Mouse (Mus musculus) kidney, embryonic 14.5 days (tissue): ENCODE data around the gene Tmem123. TPM values are rescaled to one million over a fixed set of nuclear protein-coding genes. Genes with fewer than 3 reads are reported as not detected.

Source experiments
- ATAC-seq: fragments of 200-750 bp; cut with Nextera tagmentation; 2 replicates; pipeline ENCODE4 v1.8.0; 2017; ENCODE audit warnings: moderate number of reproducible peaks, mild to moderate bottlenecking, moderate TSS enrichment, moderate library complexity; ENCODE audit not compliant: low FRiP score, low TSS enrichment
- H3K27ac ChIP-seq: fragments of 300-500 bp; sonication (generic); 2 replicates; pipeline ENCODE4 v1.5.1; 2014; ENCODE audit warnings: low read depth, mild to moderate bottlenecking, low read length, moderate library complexity, mixed read lengths
- H3K27me3 ChIP-seq: fragments of 300-500 bp; sonication (generic); 2 replicates; pipeline ENCODE4 v1.6.1; 2014; ENCODE audit warnings: mild to moderate bottlenecking, low read length; ENCODE audit not compliant: control insufficient read depth, insufficient read depth
- H3K36me3 ChIP-seq: fragments of 300-500 bp; sonication (generic); 2 replicates; pipeline ENCODE4 v1.6.1; 2014; ENCODE audit warnings: low read length, mixed read lengths; ENCODE audit not compliant: control insufficient read depth, insufficient read depth
- H3K4me1 ChIP-seq: fragments of 300-500 bp; sonication (generic); 2 replicates; pipeline ENCODE4 v1.6.1; 2014; ENCODE audit warnings: low read length, mixed read lengths; ENCODE audit not compliant: control insufficient read depth, insufficient read depth
- H3K4me2 ChIP-seq: fragments of 300-500 bp; sonication (generic); replicated peaks from 2 replicates; pipeline ENCODE4 v1.6.1; 2014; ENCODE audit warnings: low read depth, mild to moderate bottlenecking, low read length
- H3K4me3 ChIP-seq: fragments of 300-500 bp; sonication (generic); 2 replicates; pipeline ENCODE4 v1.5.1; 2014; ENCODE audit warnings: mild to moderate bottlenecking, low read length
- H3K9ac ChIP-seq: fragments of 300-500 bp; sonication (generic); 2 replicates; pipeline ENCODE4 v1.6.1; 2014; ENCODE audit warnings: low read depth, mild to moderate bottlenecking, low read length, moderate library complexity
- H3K9me3 ChIP-seq: fragments of 300-500 bp; sonication (generic); 2 replicates; pipeline ENCODE4 v1.6.1; 2016; ENCODE audit warnings: low read length; ENCODE audit not compliant: control insufficient read depth
- WGBS: fragments of 180-500 bp; shearing (Covaris S2); extraction: QIAGEN DNeasy Blood & Tissue Kit; methylation state at CpG from one replicate; pipeline ENCODE4 v1.1.7; 2014; 5-methylcytosine and 5-hydroxymethylcytosine counted together
- polyA plus RNA-seq: library from polyadenylated mRNA; unstranded; fragments of >200 nt; fragmentation: Nextera tagmentation; extraction: Ambion mirVana; gene quantifications from 2 replicates; pipeline ENCODE4 v1.2.1, GENCODE M21; 2014

Gene Tmem123
- polyA plus RNA-seq, 1 experiment from 2014 or later: 114 TPM

GRCm38 (mm10) chr9:7772361-7772760 is 8.5 kb downstream of the Tmem123 start:
- H3K4me3 ChIP-seq: no peak overlapping the region
- no peaks in the 10 kb centered on the region for H3K9me3 ChIP-seq
- H3K9ac ChIP-seq: no peak overlapping the region
- ATAC-seq: no peak
- H3K27ac ChIP-seq: no peak overlapping the region
- peaks cover 1% of the 10 kb centered on the region; the same call in 1 of the 2 replicates for H3K4me1 ChIP-seq
- no peaks in the 10 kb centered on the region for H3K27me3 ChIP-seq
- no peak overlapping the region for H3K4me2 ChIP-seq
- H3K36me3 ChIP-seq: peaks cover 26% of the 10 kb centered on the region
- WGBS: 92% methylated on average over 2 of the region's 2 CpGs

GRCm38 (mm10) chr9:7772773-7773454 is 9.1 kb downstream of the Tmem123 start:
- Histone ChIP-seq H3K36me3 (peaks cover 26% of the 10 kb centered on the region), H3K9me3 (no peaks in the 10 kb centered on the region), H3K4me2 (no peak overlapping the region), H3K9ac (no peak overlapping the region), H3K4me1 (no peaks in the 10 kb centered on the region), H3K27ac (no peak overlapping the region), H3K4me3 (no peak overlapping the region), H3K27me3 (no peaks in the 10 kb centered on the region)
- no peak for ATAC-seq
- WGBS: 85% methylated on average over 4 of the region's 4 CpGs

- Histone ChIP-seq H3K9me3 (no peaks in the 10 kb centered on the region), H3K4me1 (no peaks in the 10 kb centered on the region), H3K27ac (no peak overlapping the region), H3K27me3 (no peaks in the 10 kb centered on the region), H3K4me3 (no peak overlapping the region), H3K4me2 (no peak overlapping the region), H3K36me3 (peaks cover 22% of the 10 kb centered on the region), H3K9ac (no peak overlapping the region)
- ATAC-seq: no peak
- WGBS: 94% methylated on average over 5 of the region's 5 CpGs
These were observed 9.8 kb downstream of the Tmem123 start for GRCm38 (mm10) chr9:7773686-7774085.

- H3K9me3 ChIP-seq: no peaks in the 10 kb centered on the region
- H3K4me1 ChIP-seq: no peaks in the 10 kb centered on the region
- H3K36me3 ChIP-seq: peaks cover 17% of the 10 kb centered on the region
- ATAC-seq: no peak
- no peak overlapping the region for H3K4me3 ChIP-seq
- no peaks in the 10 kb centered on the region for H3K27me3 ChIP-seq
- no peak overlapping the region for H3K4me2 ChIP-seq
- H3K27ac ChIP-seq: no peak overlapping the region
- H3K9ac ChIP-seq: no peak overlapping the region
- 91% methylated on average over 10 of the region's 10 CpGs for WGBS
These were observed 10.7 kb downstream of the Tmem123 start for GRCm38 (mm10) chr9:7774538-7774937.

- Histone ChIP-seq H3K27me3 (no peaks in the 10 kb centered on the region), H3K27ac (no peak overlapping the region), H3K9ac (no peak overlapping the region), H3K36me3 (peaks cover 15% of the 10 kb centered on the region), H3K4me2 (no peak overlapping the region), H3K4me1 (no peaks in the 10 kb centered on the region), H3K9me3 (no peaks in the 10 kb centered on the region), H3K4me3 (no peak overlapping the region)
- no peak for ATAC-seq
- WGBS: 94% methylated on average over 2 of the region's 2 CpGs
These were observed 11.2 kb downstream of the Tmem123 start for GRCm38 (mm10) chr9:7775011-7775410.

GRCm38 (mm10) chr9:7775986-7776385 is 12.1 kb downstream of the Tmem123 start:
- H3K36me3 ChIP-seq: peaks cover 8% of the 10 kb centered on the region
- WGBS: 93% methylated on average over 3 of the region's 3 CpGs
- H3K4me2 ChIP-seq: no peak overlapping the region
- no peaks in the 10 kb centered on the region for H3K27me3 ChIP-seq
- no peaks in the 10 kb centered on the region for H3K9me3 ChIP-seq
- H3K27ac ChIP-seq: no peak overlapping the region
- no peak overlapping the region for H3K4me3 ChIP-seq
- H3K4me1 ChIP-seq: no peaks in the 10 kb centered on the region
- no peak for ATAC-seq
- H3K9ac ChIP-seq: no peak overlapping the region

- Histone ChIP-seq H3K4me2 (no peak overlapping the region), H3K36me3 (peaks cover 8% of the 10 kb centered on the region)
- WGBS: 100% methylated on average over 1 of the region's 1 CpGs
These were observed 13.1 kb downstream of the Tmem123 start for GRCm38 (mm10) chr9:7776940-7777339.

GRCm38 (mm10) chr9:7777652-7778051 is 13.8 kb downstream of the Tmem123 start:
- Histone ChIP-seq H3K4me1 (no peaks in the 10 kb centered on the region), H3K4me3 (no peak overlapping the region), H3K27me3 (no peaks in the 10 kb centered on the region), H3K9ac (no peak overlapping the region), H3K36me3 (peaks cover 2% of the 10 kb centered on the region; the same call in 1 of the 2 replicates), H3K27ac (no peak overlapping the region), H3K9me3 (no peaks in the 10 kb centered on the region), H3K4me2 (no peak overlapping the region)
- 85% methylated on average over 1 of the region's 1 CpGs for WGBS
- ATAC-seq: no peak

More at GRCm38 (mm10) chr9:7776940-7777339, 13.1 kb downstream of the Tmem123 start:
- no peak overlapping the region for H3K9ac ChIP-seq
- H3K27ac ChIP-seq: no peak overlapping the region
- no peaks in the 10 kb centered on the region for H3K27me3 ChIP-seq
- no peak for ATAC-seq
- H3K4me3 ChIP-seq: no peak overlapping the region
- H3K4me1 ChIP-seq: no peaks in the 10 kb centered on the region
- no peaks in the 10 kb centered on the region for H3K9me3 ChIP-seq

- H3K27ac ChIP-seq: no peak overlapping the region
- H3K9ac ChIP-seq: no peak overlapping the region
- WGBS: 78% methylated on average over 7 of the region's 7 CpGs
- ATAC-seq: no peak
- no peak overlapping the region for H3K4me3 ChIP-seq
- no peaks in the 10 kb centered on the region for H3K27me3 ChIP-seq
- no peaks in the 10 kb centered on the region for H3K4me1 ChIP-seq
- no peaks in the 10 kb centered on the region for H3K9me3 ChIP-seq
- H3K36me3 ChIP-seq: no peaks in the 10 kb centered on the region; the same call in 1 of the 2 replicates
- no peak overlapping the region for H3K4me2 ChIP-seq
These were observed 14.9 kb downstream of the Tmem123 start for GRCm38 (mm10) chr9:7778771-7779170.
